Mouse (Mus musculus): ENCODE measurements at regions not wholly inside any gene's neighbourhood (a gene's known extent, or its start where the extent isn't known, plus 50 kb on each side); places are given as distances from the start of the nearest gene placed in this dataset.

- Histone ChIP-seq H3K27me3 (ENCODE audit: control insufficient read depth, insufficient read depth, low read length) (no peaks in the 10 kb centered on the region), H3K4me1 (replicated peaks; ENCODE audit: control insufficient read depth, insufficient read depth, low read length) (peaks cover 48% of the 10 kb centered on the region), H3K4me3 (ENCODE audit: control insufficient read depth, insufficient read depth, low read length) (no peak overlapping the region), H3K36me3 (ENCODE audit: control insufficient read depth, insufficient read depth, low read length) (no peaks in the 10 kb centered on the region), H3K27ac (ENCODE audit: control insufficient read depth, insufficient read depth, low read length) (peak overlapping the region; percentile 26; the same call in 1 of the 2 replicates)
- 42% methylated on average over 4 of the region's 4 CpGs for WGBS
- no peak for TF ChIP-seq CTCF (IDR thresholded peaks at IDR 0.05; ENCODE audit: borderline replicate concordance, control insufficient read depth, extremely low read depth, insufficient read depth, low read length, poor library complexity)
- no peak for TF ChIP-seq POLR2A (IDR thresholded peaks at IDR 0.05; ENCODE audit: control insufficient read depth, extremely low read depth, insufficient read depth, low read length, poor library complexity)
- no peak for DNase-seq
Observed at GRCm38 (mm10) chr3:9892884-9893494, 194.9 kb upstream of the Gm9833 start.

GRCm38 (mm10) chr3:9895396-9896135 is 192.3 kb upstream of the Gm9833 start:
- Histone ChIP-seq H3K36me3 (ENCODE audit: control insufficient read depth, insufficient read depth, low read length) (no peaks in the 10 kb centered on the region), H3K27ac (ENCODE audit: control insufficient read depth, insufficient read depth, low read length) (peak overlapping the region; percentile 60; the same call in 1 of the 2 replicates), H3K4me3 (ENCODE audit: control insufficient read depth, insufficient read depth, low read length) (no peak overlapping the region), H3K27me3 (ENCODE audit: control insufficient read depth, insufficient read depth, low read length) (no peaks in the 10 kb centered on the region), H3K4me1 (replicated peaks; ENCODE audit: control insufficient read depth, insufficient read depth, low read length) (peaks cover 40% of the 10 kb centered on the region)
- DNase-seq = peak; percentile 37
- WGBS = 55% methylated on average over 11 of the region's 11 CpGs
- no peak for TF ChIP-seq POLR2A (IDR thresholded peaks at IDR 0.05; ENCODE audit: control insufficient read depth, extremely low read depth, insufficient read depth, low read length, poor library complexity)
- TF ChIP-seq CTCF (IDR thresholded peaks at IDR 0.05; ENCODE audit: borderline replicate concordance, control insufficient read depth, extremely low read depth, insufficient read depth, low read length, poor library complexity) = no peak

GRCm38 (mm10) chr3:9896303-9896702 is 191.6 kb upstream of the Gm9833 start:
- Histone ChIP-seq H3K27me3 (ENCODE audit: control insufficient read depth, insufficient read depth, low read length) (no peaks in the 10 kb centered on the region), H3K4me3 (ENCODE audit: control insufficient read depth, insufficient read depth, low read length) (no peak overlapping the region), H3K4me1 (replicated peaks; ENCODE audit: control insufficient read depth, insufficient read depth, low read length) (peaks cover 38% of the 10 kb centered on the region), H3K36me3 (ENCODE audit: control insufficient read depth, insufficient read depth, low read length) (no peaks in the 10 kb centered on the region), H3K27ac (ENCODE audit: control insufficient read depth, insufficient read depth, low read length) (peak overlapping the region; percentile 57)
- 87% methylated on average over 5 of the region's 5 CpGs for WGBS
- no peak for TF ChIP-seq CTCF (IDR thresholded peaks at IDR 0.05; ENCODE audit: borderline replicate concordance, control insufficient read depth, extremely low read depth, insufficient read depth, low read length, poor library complexity)
- no peak for TF ChIP-seq POLR2A (IDR thresholded peaks at IDR 0.05; ENCODE audit: control insufficient read depth, extremely low read depth, insufficient read depth, low read length, poor library complexity)
- no peak for DNase-seq

GRCm38 (mm10) chr3:9901663-9902062 is 186.2 kb upstream of the Gm9833 start:
- Histone ChIP-seq H3K4me1 (replicated peaks; ENCODE audit: control insufficient read depth, insufficient read depth, low read length) (peaks cover 6% of the 10 kb centered on the region), H3K4me3 (ENCODE audit: control insufficient read depth, insufficient read depth, low read length) (no peak overlapping the region), H3K36me3 (ENCODE audit: control insufficient read depth, insufficient read depth, low read length) (no peaks in the 10 kb centered on the region), H3K27me3 (ENCODE audit: control insufficient read depth, insufficient read depth, low read length) (no peaks in the 10 kb centered on the region), H3K27ac (ENCODE audit: control insufficient read depth, insufficient read depth, low read length) (no peak overlapping the region)
- no peak for TF ChIP-seq CTCF (IDR thresholded peaks at IDR 0.05; ENCODE audit: borderline replicate concordance, control insufficient read depth, extremely low read depth, insufficient read depth, low read length, poor library complexity)
- TF ChIP-seq POLR2A (IDR thresholded peaks at IDR 0.05; ENCODE audit: control insufficient read depth, extremely low read depth, insufficient read depth, low read length, poor library complexity) = no peak
- WGBS = 88% methylated on average over 5 of the region's 5 CpGs
- DNase-seq = no peak

- TF ChIP-seq POLR2A (IDR thresholded peaks at IDR 0.05; ENCODE audit: control insufficient read depth, extremely low read depth, insufficient read depth, low read length, poor library complexity) (no peak), CTCF (IDR thresholded peaks at IDR 0.05; ENCODE audit: borderline replicate concordance, control insufficient read depth, extremely low read depth, insufficient read depth, low read length, poor library complexity) (no peak)
- Histone ChIP-seq H3K27me3 (ENCODE audit: control insufficient read depth, insufficient read depth, low read length) (no peaks in the 10 kb centered on the region), H3K4me1 (replicated peaks; ENCODE audit: control insufficient read depth, insufficient read depth, low read length) (peaks cover 11% of the 10 kb centered on the region), H3K4me3 (ENCODE audit: control insufficient read depth, insufficient read depth, low read length) (no peak overlapping the region), H3K36me3 (ENCODE audit: control insufficient read depth, insufficient read depth, low read length) (no peaks in the 10 kb centered on the region), H3K27ac (ENCODE audit: control insufficient read depth, insufficient read depth, low read length) (no peak overlapping the region)
- no peak for DNase-seq
- WGBS = 98% methylated on average over 1 of the region's 1 CpGs
Observed at GRCm38 (mm10) chr3:9913357-9913756, 174.6 kb upstream of the Gm9833 start.

GRCm38 (mm10) chr3:9916538-9917106 is 171.3 kb upstream of the Gm9833 start:
- TF ChIP-seq CTCF (IDR thresholded peaks at IDR 0.05; ENCODE audit: borderline replicate concordance, control insufficient read depth, extremely low read depth, insufficient read depth, low read length, poor library complexity) = no peak
- TF ChIP-seq POLR2A (IDR thresholded peaks at IDR 0.05; ENCODE audit: control insufficient read depth, extremely low read depth, insufficient read depth, low read length, poor library complexity) = no peak
- whole genome bisulfite sequencing = 17% methylated on average over 7 of the region's 7 CpGs
- no peak for DNase-seq
- no peak overlapping the region for H3K4me3 ChIP-seq (ENCODE audit: control insufficient read depth, insufficient read depth, low read length)
- H3K27me3 ChIP-seq (ENCODE audit: control insufficient read depth, insufficient read depth, low read length) = no peaks in the 10 kb centered on the region
- H3K27ac ChIP-seq (ENCODE audit: control insufficient read depth, insufficient read depth, low read length) = no peak overlapping the region
- peaks cover 11% of the 10 kb centered on the region for H3K4me1 ChIP-seq (replicated peaks; ENCODE audit: control insufficient read depth, insufficient read depth, low read length)
- H3K36me3 ChIP-seq (ENCODE audit: control insufficient read depth, insufficient read depth, low read length) = no peaks in the 10 kb centered on the region
